Mouse (Mus musculus) thymus, postnatal 25 days (tissue): ENCODE data around the gene Nlgn2.
A peak's percentile ranks its signal among the peaks of the same experiment; 100 is the strongest.
"Not testable (repeated sequence)": the region's sequence is repeated elsewhere in the genome, so short reads cannot be mapped to it uniquely, and the experiment has no call there.

Experiments
- DNase-seq: peaks from one replicate; pipeline ENCODE4 v3.0.0; 2022

The Nlgn2 gene

DNA sequence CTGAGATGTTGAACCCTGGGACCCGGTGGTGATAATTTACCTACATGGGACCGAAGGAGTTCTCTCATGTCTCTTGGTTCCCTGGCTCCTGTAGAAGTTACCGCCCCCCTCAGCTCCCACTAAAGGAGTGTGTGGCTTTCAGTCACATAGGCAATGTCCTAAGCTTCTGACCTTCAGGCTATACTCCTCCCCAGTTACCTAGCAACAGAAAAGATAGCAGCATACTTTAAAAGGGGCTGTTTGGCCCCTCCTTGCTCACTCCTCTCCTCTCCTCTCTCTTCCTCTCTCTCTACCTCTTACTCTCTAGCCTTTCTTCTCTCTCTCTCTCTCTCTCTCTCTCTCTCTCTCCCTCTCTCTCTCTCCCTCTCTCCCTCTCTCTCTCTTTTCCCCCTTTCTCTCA is 26.1 kb upstream of the Nlgn2 start:
- not testable (repeated sequence) for DNase-seq

DNA sequence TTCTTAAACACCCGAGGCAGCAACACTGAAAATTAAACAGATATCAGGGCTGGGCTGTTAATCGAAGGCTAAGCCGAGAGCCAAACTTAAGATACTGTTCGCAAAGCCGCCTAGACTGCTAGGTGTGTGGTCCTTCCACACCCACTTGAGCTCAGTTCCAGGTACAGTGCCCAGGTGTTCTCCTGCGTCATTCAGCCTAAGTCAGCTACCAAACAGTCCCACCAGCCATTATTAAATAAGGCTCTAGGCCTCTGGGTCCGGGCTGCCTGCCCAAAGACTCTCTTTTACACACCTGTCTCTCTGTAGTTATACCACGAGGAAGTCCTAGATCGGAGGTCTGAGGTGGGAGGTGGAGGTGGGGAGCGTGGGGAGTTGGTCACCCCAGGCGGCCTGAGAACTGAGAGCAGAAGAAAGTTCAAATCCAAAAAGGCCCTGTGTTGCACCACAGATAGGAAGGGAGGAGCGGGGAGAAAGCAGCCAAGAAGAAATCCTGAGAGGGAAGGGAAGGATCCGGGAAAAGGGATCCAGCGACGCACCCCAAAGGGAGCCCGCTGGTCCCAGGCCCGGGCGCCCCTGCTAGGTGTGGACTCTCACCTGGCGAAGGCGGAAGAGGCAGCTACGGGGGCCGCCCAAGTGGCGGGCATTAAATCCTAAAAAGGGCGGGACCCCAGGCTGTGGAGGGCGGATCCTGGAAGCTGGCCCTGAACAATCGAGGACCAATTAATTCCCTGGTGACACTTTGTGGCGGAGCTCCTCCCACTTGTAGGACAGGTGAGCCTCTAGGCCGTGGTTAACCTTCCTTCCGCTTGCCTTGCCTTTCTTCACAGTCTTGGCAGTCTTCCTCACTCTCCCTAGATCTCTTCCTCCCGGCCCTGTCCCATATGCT is 20.8 kb upstream of the Nlgn2 start, which contains the start of gene Tnk1:
TSS of gene Tnk1 (minus strand) at position 618 of the 886 bp plus-strand sequence.
- DNase-seq: no peak

- DNase-seq: peak; percentile 68
These were observed 17.8 kb upstream of the Nlgn2 start for GRCm38 (mm10) chr11:69855347-69855746.

GRCm38 (mm10) chr11:69854680-69855079 is 17.1 kb upstream of the Nlgn2 start:
- DNase-seq: no peak

DNA sequence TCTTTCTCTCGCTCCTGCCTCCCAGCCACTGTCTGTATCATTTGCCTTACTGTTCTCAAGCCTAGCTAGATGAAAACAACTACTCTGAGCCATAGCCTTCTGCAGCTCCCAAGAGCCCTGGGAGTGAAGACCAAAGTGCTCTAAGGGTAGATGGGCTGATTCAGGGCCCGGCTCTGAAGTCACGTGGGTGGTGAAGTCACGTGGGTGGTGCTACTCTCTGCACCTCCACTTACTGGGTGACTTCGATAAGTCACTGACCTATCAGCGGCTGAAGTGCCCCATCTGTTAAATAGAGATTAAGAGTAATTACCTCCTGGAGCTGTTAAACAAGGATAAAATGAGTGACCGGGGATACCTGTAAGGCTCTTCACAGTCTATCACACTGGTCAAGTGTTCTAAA is 16.4 kb upstream of the Nlgn2 start:
- no peak for DNase-seq

- peak; percentile 54 for DNase-seq
These were observed 13.2 kb upstream of the Nlgn2 start for GRCm38 (mm10) chr11:69850754-69851153.

DNA sequence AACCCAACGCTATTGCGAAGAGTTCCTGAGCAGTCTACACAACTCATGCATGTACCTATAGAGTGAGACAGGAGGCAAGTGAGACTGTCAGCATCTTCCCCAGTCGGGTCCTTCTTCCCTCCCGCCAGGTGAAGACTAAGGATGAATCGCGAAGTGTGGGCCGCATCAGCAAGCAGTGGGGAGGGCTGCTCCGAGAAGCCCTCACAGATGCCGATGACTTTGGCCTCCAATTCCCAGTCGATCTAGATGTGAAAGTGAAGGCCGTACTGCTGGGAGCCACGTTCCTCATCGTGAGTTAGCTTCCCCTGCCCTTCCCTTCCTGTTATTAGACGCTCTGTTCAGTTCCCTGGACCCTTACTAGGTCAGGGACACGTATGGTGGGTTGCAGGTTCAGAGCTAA is 12.3 kb upstream of the Nlgn2 start:
- no peak for DNase-seq

GRCm38 (mm10) chr11:69849128-69849527 is 11.5 kb upstream of the Nlgn2 start:
- no peak for DNase-seq

DNA sequence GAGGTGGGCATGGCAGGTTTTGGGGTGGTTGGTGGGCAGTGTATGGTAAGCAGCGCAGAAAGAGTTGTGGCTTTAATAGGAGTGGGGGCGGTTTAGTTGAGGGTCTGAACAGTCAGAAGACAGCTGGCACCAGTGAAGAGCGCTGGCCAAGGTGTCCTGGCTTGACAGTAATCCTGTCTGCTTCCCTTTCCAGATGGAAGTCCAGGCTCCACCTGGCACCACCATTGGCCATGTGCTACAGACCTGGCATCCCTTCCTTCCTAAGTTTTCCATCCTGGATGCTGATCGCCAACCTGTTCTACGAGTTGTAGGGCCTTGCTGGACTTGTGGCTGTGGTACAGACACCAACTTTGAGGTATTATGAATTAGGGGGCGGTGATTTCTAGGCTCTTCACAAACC is 10.4 kb upstream of the Nlgn2 start:
- DNase-seq: no peak

DNA sequence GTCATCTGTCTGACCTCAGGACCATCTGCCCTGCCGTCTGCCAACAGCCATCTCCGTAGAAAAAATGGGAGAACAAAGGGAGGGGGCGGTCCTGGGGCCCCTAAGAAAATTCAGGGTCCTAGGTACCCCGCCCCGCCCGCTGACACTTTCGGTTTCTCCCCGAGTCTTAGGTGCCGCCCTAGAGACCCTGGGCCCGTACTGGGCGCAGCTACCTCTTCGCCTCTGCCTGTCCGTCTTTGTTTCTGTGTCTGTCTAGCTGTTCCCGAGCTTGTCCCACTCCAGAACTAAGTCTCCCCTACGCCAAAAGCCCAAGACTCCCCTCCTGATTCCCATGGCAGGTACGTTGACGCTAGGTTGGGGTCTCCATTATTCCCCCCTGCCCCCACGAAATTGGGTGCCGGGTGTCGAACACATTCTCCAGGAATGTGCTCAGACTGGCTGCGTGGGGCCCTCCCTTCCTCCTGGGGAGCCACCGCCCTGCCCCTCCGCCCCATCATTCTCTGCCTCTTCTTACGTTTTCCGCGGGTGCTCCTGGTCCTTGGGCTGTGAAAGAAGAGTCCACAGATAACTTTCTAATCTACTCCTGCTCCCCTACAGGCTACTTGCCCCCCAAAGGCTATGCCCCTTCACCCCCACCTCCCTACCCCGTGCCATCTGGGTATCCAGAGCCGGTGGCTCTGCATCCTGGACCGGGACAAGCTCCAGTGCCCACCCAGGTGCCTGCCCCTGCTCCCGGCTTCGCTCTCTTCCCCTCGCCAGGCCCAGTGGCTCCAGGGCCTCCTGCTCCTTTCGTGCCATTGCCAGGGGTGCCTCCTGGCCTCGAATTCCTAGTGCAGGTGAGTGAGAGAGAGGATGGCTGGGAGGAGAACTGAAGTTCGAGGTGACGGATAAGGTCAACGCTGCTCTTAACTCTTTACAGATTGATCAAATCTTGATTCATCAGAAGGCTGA is 9.4 kb upstream of the Nlgn2 start:
- no peak for DNase-seq

DNA sequence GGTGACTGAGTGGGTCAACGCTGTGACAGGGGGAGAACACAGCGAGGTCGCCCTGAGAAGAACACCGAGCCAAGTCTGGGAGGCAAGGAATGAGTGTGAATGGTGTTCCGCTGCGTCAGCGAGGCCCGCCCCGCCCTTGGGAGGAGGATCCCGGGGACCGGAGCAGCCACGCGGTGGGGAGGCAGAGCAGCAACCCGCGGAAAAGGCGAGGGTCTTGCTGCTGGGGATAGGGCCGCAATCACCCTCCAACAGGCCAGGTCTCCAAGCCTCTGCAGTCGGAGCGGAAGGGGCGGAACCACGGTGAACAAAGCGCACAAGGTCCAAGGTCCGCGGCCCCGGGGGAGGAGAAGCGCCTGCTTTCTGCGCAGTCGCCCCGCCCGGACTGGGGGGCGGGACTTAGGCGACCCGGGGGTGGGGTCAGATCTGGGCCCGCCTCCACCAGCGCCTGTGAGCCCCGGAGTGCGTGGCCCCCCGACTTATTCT is 8.7 kb upstream of the Nlgn2 start, which contains the start of gene Plscr3:
TSS of gene Plscr3 (plus strand) at position 179 of the 483 bp plus-strand sequence.
- peak; percentile 96 for DNase-seq

DNA sequence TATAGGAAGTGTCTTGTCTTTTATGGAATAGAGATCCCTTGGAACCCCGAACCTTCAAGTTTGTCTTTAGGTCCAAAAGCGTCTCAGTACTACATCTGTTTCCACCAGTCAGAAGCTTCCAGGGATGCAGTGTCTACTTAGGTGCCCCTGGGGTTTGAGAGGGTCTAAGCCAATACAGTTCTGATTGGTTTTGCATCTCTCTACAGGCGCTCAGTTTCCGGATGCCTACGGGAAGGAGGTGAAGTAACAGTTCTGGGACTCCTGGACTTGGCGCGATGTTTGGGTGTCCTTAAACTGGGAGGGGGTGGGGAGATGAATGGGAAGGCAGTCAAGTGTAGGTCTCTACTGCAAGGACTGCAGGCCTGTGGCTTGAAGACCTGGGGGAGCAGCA is 1.1 kb upstream of the Nlgn2 start:
- DNase-seq: no peak

- peak; percentile 91 for DNase-seq
These were observed 549 bp upstream of the Nlgn2 start, which contains the start of gene Tmem256 for GRCm38 (mm10) chr11:69837952-69838713. TSS of gene Tmem256 (plus strand) at chr11:69838514.

- DNase-seq: no peak
These were observed 644 bp downstream of the Nlgn2 start for GRCm38 (mm10) chr11:69836703-69837576.

GRCm38 (mm10) chr11:69835966-69836335 is 1.6 kb downstream of the Nlgn2 start:
- DNase-seq: no peak

- DNase-seq: no peak
These were observed 2.1 kb downstream of the Nlgn2 start for GRCm38 (mm10) chr11:69835326-69835965.

DNA sequence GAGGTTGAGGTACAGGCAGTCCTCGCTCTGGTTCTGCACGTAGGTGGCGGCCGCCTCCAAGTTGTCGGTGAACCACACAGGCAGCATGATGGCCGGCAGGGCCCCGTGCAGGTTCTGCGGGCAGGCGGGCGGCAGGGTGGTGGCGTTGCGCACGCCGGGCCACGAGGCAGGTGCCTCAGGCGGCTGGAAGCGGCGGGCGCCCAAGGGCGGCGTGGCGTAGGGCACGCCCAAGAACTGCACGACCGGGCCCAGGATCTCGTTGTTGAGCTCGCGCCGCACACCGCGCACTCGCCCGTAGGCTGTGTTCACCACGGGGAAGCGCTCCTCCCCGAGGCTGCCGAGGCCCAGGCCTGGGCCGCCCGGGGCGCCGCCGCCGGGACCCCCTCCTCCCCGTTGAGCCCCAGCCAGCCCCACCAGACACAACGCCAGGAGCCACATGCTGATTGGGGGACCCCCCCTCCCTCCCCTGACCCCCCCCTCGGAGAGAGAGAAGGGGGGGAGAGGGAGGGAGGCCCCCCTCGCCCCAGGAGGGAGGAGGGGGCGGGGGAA is 3.5 kb downstream of the Nlgn2 start:
- DNase-seq: peak; percentile 68

DNA sequence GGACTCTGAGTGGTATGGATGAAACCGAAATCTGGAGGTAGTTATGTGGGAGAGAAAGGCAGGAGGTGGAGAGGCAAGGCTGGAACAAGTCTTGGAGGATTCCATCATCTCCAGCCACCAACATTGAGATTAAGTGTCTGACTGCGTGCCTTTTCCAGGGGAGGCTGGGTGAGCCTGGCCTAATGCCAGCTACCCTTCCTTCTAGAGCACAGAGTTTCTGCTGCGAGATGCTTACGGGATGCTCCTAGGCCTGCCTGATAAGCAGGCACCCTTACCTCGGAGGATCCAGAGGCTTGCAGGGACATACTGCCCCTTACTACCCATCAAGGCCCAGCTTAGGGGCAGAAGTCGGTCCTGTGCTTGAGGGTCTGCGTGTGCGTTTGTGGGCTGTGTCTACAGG is 4.0 kb downstream of the Nlgn2 start:
- DNase-seq: no peak

DNA sequence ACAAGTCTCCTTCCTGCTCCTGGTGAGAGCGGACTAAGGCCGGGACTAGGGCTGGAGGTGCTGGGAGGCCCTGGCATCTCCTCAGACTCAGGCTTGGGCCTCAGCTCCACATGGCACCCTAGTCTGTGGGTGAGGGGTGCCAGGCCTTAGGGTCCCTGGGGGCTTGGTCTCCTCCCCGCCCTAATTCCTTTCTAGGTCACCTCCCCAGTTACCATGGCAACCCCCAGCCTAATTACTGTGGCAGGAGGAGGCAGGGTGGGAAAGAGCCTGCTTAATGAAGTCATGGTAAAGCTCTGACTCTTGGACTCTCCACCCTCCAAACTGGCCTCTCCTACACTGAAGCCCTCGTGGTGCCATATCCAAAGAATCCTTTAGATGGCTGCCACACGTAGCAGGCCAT is 8.8 kb downstream of the Nlgn2 start:
- no peak for DNase-seq

DNA sequence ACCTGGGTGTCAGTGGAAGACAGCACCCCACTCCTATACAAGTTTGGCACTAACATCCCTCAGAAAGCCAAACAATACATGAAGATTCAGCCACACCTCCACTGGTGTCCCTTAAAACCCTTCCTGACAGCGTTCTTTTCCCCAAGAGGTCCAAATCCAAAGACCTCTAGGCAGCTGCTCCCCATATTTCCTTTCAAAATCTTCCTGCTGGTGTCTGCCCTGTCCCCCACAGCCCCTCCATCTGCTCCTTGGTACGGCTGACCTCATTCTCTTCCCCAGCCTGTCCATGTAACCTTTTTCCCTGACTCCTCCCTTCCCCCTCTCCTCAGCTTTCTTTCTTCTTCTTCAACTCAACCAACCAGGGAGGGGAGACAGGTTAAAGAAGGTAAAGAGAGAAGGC is 14.1 kb downstream of the Nlgn2 start:
- DNase-seq: no peak

GRCm38 (mm10) chr11:69822080-69822479 is 15.5 kb downstream of the Nlgn2 start, which contains the start of gene Spem1:
TSS of gene Spem1 (minus strand) at chr11:69822180.
- no peak for DNase-seq
